Mouse (Mus musculus) left cerebral cortex, postnatal 25 days (tissue): Measurements from ENCODE around the gene Olfr378. TPM values are rescaled to one million over a fixed set of nuclear protein-coding genes. Genes with fewer than 3 reads are reported as not detected.

Experiments used
- DNase-seq, 2 experiments: peaks; one replicate each; pipeline ENCODE4 v3.0.0; 2022; ENCODE audit warnings: low spot score in 2 of 2, mixed read lengths in 1 of 2
- intact Hi-C: fragments of 180-260 bp; cut with DNase I; formaldehyde crosslinking; loops from one replicate; pipeline ENCODE4 v1.15.1; 2025
- total RNA-seq, 2 experiments: library from RNA; stranded (reverse); gene quantifications; 2 replicates each; pipeline ENCODE4 v1.2.3; 2021

Olfr378 gene
- total RNA-seq = not detected

GRCm38 (mm10) chr11:73428377-73428776 lies at the start of gene Olfr378:
TSS of gene Olfr378 (minus strand) at chr11:73428477.
- intact Hi-C loops = no loop called here
- DNase-seq = no peak

DNA sequence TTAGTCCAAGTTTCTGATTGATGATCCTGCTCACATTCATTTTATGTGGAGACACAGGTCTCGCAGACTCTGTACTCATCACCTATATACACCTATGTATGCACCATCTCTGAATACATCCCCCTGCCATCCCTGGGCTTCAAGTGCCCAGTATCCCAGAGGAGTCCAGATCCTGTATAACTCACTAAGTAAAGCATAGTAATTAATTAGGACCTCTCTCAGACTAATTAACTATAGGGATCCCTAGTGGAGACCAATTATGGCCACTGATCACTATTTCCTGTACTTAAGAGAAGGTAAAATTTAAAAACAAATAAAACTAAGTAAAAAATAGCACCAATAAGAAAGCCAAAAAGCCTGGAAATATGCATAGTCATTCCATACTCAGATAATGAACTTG lies 29.1 kb upstream of the Olfr378 start, which contains the start of gene Olfr380:
TSS of gene Olfr380 (minus strand) at position 101 of the 400 bp plus-strand sequence.
- intact Hi-C loops = no loop called here

GRCm38 (mm10) chr11:73399514-73399913 lies 28.8 kb downstream of the Olfr378 start, which contains the start of gene Olfr1:
TSS of gene Olfr1 (minus strand) at chr11:73399614.
- intact Hi-C loops = no loop called here
- DNase-seq = no peak

More for the DNA sequence above, 29.1 kb upstream of the Olfr378 start, which contains the start of gene Olfr380:
- no peak for DNase-seq

DNA sequence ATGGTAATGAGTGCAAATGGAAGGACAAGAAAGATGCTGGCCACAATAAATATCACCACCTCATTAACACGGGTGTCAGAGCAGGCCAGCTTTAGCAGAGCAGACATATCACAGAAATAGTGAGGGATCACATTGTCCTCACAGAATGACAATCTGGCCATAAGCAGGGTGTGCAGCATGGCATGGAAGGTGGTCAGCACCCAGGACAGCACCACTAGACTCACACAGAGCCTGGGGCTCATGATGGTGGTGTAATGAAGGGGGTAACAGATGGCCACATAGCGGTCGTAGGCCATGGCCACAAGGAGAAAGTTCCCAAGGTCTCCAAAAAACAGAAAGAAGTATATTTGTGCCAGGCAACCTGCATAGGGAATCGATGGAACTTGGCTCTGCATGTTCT lies 32.9 kb downstream of the Olfr378 start:
- DNase-seq = no peak
- intact Hi-C loops = no loop called here

Other genes with a start within 250 kb of the Olfr378 start
- gene Ctns, start 229.4 kb downstream of the Olfr378 start, total RNA-seq = 10 to 100 TPM; 19.2 to 21.0 TPM
- 1 to 10 TPM; 2.0 to 2.7 TPM for gene Shpk, start 229.0 kb downstream of the Olfr378 start, total RNA-seq
- gene Trpv1, start 194.2 kb downstream of the Olfr378 start, total RNA-seq = under 1 TPM in 1 of 2 experiments, not detected in 1; 0.50 TPM
- under 1 TPM; 0.25 to 0.48 TPM for gene Trpv3, start 161.1 kb downstream of the Olfr378 start, total RNA-seq
- 10 to 100 TPM in 1 of 2 experiments, 1 to 10 TPM in 1; 8.6 to 12.9 TPM for gene Aspa, start 98.9 kb downstream of the Olfr378 start, total RNA-seq
- gene Gm49340, start 98.7 kb downstream of the Olfr378 start, total RNA-seq = not detected
- not detected for gene Spata22, start 98.7 kb downstream of the Olfr378 start, total RNA-seq
- not detected for gene Olfr20, start 77.7 kb downstream of the Olfr378 start, total RNA-seq
- gene Olfr376, start 57.2 kb downstream of the Olfr378 start, total RNA-seq = not detected
- not detected for gene Olfr1, start 28.9 kb downstream of the Olfr378 start, total RNA-seq
- not detected for gene Olfr380, start 29.0 kb upstream of the Olfr378 start, total RNA-seq
- gene Olfr381, start 63.1 kb upstream of the Olfr378 start, total RNA-seq = not detected
- gene Olfr382, start 88.7 kb upstream of the Olfr378 start, total RNA-seq = not detected
- gene Olfr385, start 164.5 kb upstream of the Olfr378 start, total RNA-seq = not detected
- not detected for gene Olfr384, start 170.1 kb upstream of the Olfr378 start, total RNA-seq